Mouse (Mus musculus) kidney, postnatal 10 days (tissue): ENCODE results near the gene Heg1.

ENCODE experiments used
- DNase-seq: peaks from one replicate; pipeline ENCODE4 v3.0.0; 2021; ENCODE audit warnings: mixed read lengths

Gene Heg1

DNA sequence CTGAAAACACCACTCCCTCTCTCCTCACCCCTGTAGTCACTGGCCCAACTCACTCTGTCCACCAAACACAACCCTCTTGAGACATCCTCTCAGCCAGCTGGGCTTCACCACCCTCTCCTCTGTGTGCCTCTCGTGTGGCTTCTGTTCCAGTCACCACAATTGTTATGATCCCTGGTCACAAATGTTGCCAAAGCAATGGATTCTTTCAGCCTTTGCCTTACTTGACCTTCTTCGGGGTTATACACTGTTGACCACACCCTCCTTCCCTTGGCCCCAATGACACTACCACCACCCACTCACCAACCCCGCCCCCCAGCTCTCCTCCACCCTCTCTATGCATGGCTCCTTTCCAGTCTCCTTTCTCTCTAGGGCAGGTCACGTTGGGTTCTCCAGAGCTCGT is 6.3 kb upstream of the Heg1 start:
- DNase-seq: no peak

DNA sequence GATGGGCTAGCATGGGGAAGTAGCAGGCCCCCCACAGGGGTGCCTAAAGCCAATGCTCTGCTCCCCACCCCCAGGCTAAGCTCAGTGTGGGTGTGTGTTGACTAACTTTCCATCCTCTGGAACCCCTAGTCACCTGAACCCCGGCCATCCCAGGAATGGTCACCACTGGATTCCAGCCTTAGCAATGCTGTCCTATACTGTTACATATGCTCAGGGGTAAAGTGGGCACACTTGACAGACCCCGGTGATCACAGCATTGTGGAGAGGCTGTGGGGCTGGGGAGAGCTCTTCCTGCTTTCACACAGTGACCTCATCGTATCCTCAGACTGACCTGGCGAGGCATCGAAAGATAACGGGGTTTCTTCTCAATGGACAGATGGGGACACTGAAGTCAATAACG is 3.9 kb upstream of the Heg1 start:
- DNase-seq: no peak

DNA sequence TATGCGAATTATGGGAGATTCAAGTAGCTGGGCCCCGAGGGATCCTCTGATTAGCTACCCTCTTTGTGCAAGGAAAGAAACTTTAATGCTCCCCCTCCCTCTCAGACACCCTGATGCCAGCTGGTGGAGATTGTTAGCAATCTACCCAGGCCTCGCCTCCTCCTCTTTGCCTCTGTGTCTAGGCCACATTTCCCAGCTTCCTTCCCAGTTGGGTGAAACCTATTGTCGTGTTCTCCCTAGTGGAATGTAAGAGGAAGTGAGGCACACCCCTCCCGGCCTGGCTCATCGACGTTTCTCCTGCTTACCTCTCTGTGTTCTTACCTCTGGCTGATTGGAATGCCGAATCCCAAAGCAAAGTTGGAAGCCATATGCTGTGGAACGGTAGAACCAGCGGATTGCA is 3.4 kb upstream of the Heg1 start:
- DNase-seq: peak; percentile 53

DNA sequence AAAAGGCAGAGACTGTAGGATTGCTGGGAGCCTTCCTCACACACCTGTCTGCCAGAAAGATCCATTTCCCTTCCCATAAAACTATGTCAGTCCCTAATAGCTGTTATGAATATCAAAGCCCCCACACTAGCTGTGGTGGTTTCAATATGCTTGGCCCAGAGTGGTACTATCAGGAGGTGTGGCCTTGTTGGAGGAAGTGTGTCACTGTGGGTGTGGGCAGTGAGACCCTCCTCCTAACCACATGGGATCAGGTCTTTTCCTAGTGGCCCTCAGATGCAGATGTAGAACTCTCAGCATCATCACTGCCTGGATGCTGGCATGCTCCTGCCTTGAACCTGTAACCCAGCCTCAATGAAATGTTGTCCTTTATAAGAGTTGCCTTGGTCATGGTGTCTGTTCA is 2.5 kb upstream of the Heg1 start:
- no peak for DNase-seq

DNA sequence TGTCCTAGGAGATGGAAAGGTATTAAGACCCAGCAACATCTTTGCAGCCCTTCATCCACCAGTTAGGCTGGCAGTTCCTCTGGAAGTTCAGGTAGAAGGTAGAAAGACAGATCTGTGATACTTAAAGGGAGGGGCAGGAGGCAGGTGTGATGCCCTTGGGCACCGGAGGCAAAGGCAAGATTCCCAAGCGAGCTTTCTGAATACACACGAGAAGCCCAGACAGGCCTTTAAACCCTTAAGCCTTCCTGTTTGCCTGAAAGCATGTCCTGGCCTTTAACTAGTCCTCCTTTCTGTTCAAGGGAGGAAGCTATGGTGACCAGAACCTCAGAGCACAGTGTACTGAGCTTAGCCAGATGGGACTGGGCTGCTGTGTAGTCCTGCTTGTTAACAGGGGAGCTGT is 1.5 kb upstream of the Heg1 start:
- DNase-seq: no peak

DNA sequence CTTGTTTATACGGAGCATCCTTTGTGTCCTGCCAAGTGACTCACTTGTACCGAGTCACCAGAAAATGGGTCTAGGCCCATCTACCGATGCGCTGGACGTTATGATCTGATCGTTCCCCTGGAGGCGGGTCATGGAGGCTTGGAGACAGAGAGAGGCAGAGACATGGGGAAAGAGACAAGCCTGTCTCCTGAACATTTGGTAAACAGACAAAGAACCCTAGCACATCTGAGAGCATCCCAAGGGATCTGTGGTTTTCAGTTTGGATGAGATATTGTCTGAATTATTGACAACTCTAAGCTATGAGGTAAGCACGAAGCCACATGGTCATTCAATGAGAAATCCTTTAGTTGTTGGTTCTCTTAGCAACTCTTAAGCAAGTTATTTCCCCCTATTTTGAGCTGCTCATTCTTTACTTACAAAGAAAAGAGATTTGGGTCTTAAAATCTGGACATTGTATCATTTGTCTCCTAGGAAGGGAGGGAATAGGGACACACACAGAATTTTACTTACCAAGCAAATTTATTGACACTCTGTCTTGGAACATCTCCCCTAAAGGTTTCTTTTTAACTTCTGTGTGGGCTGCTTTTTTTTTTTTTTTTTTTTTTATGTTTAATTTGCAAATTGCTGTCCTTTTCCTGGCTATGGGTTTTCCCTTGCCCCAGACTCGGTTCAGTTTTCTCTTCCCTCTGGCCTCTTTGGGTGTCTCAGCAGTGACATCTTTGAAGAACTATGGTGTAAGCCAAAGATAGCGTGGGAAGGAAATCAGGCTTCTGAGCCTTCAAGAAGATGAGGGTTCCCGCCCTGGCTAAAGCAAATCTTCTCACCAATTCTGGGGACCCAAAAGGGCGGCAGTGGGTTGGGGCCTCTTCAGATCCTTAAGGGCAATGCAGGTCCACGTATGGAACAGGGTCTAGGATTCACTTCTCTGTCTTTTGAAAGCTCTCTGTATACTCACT is 686 bp upstream of the Heg1 start:
- no peak for DNase-seq

DNA sequence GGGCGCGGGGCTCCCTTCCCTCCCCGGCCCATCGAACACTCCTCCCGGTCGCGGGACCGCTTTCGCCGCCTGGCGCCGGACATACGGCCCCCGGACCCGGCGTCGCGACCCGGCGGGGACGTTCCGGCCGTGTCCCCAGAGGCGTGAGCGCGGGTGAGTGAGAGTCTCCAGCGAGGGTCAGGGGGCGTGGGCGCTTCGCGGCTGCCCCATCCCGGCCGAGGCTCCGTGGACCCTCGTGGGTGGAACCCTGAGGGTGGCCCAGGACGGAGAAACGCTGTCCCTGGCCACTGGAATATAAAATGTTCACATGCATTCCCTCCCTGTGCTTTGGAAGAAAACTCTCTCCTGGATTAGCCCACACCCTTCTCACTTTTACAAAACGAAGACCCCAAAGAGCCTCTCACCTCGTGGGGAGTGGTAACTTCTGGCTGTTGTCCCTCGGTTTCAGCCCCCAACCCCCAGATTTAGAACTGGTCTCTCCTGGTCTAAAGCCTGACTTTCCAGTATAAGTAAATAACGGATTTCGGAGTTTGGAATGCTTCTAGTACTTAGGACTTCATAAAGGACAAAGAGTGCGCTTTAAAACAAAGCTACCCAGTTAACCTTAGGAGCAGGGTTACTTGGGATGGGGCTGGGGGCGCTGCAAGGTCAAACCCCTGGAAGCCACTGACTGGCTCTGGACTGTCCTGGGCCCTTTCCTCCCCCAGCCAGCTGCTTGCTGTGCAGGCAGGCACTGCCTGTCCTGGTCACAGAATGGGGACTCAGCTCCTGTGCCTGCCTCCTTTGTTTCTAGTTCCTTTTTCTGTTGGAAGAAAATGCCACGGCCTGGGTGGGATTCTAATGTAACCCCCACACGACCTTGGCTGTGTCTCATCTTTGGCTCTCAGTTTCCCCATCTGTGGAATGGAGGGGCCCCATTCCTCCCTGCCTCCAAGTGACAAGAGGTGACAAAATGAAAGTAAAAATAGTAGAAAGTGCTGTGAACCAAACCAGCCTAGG is 832 bp downstream of the Heg1 start:
- DNase-seq: peak; percentile 56

DNA sequence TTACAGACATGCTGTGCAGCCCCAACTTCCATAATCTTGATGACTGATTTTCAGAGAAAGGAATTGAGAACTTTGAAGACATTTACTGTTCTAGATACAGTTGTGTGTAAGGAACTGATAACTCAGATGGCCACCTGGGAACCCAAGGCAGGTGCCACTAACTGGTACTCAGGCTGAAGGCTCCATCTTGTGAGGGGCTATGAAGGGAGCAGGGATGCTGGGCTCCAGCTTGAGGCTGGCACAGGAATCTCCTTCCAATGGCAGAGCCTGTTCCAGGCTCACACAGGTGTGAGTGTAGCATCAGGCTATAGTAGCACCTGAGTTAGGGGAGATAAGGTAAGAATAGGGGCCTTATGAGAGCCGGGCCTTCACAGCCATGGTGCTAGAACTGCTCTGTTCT is 1.9 kb downstream of the Heg1 start:
- no peak for DNase-seq

DNA sequence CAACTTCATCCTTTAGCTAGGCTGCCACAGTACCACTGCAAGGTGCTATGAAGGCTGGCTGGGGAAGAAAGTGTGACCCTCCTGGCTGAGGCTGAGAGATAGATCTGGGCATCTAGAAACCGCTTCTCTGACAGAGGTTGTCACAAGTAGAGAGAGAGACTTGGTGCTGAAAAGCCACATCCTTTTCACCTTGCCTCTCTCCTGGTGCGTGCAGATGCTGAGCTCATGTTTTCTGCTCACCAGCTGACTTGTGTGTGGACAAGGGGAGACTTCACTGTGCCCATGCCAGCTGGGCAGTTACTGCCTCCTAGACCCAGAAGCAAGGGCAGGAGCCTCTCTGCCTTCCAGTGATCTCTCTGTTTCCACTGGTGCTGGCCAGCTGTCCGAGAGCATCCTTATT is 3.6 kb downstream of the Heg1 start:
- DNase-seq: no peak

DNA sequence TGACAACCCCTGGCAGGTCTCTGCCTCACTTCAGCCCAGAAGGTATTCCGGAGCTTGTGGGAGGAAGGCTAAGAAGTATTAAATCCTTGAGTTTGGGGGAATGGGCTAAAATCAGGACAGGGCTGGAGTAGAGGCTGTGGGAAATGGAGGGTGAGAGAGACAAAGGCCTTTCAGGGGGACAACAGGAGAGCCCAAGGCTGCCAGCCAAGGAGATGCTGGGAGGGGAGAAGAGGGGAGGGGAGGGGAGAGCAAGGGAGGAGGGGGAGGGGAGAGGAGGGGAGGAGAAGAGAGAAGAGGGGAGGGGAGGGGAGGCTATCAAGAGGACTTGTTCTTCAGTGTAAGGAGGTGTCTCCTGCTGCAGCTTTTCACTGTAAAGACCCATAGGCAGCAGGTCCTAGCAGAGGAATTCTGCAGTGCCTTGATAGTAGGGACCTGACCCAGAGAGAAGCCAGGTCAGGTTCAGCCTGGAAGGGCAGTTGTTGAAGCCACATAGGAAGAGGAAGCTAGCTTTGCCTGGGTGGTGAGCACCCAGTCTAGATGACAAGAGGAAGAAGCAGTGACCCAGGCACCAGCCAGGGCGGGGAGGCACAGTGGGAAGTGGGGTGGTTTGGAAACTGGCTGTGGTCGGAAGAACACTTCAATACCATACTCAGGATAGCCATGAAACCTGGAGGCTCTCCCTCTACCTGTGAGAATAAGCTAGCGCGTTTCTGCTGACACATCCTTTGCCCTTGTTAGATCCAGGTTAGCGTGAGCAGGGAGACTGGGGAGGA is 7.0 kb downstream of the Heg1 start:
- no peak for DNase-seq

DNA sequence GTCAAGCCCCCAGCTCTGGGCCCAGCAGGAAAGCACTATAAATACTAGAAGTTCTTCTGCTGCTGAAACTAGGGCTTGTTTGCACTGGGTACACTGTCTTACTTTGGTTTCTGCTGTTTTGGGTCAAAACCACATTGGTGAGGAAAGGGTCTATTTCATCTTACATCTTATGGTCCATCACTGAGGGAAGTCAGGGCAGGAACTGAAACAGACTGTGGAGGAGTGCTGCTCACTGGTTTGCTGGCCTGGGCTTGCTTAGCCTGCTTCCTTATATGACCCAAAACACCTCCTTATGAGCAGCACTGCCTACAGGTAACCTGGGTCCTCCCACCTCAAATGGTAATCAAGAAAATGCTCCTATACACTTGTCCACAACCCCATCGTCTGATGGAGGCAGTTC is 9.4 kb downstream of the Heg1 start:
- no peak for DNase-seq

DNA sequence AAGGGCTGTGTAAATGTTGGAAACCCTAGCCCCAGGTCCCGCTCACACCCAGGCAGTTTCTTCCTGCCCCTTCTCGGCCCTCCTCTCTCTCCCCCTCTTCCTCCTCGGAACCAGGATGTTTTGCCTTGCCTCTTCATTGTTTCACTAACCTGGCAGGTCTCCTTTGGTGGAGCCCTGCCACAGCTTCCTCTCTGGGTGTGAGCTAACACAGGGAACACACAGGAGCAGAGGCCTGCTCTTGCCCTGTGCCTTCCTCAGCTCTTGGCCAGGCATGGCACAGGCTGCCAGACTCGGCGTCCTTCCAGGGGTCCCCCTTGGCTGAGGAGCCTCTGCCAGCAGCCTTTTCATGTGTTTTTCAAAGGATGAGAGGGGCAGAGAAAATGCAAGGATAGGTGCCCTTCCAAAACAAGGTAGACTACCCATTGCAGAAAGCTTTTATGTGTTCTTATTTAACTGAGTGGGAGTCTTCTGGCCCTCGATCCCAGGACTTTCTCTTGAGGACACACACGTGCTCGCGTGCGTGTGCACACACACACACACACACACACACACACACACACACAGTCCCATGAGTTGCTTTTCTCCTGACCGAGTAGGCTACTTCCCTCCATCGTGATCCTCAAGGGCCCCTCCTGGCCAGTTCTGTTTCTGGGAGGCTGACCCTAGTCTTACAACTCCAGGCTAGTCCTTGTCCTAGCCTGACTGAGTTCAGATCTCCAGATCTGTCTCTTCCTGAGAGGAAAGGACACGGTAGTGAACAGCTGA is 12.8 kb downstream of the Heg1 start:
- DNase-seq: peak; percentile 57

DNA sequence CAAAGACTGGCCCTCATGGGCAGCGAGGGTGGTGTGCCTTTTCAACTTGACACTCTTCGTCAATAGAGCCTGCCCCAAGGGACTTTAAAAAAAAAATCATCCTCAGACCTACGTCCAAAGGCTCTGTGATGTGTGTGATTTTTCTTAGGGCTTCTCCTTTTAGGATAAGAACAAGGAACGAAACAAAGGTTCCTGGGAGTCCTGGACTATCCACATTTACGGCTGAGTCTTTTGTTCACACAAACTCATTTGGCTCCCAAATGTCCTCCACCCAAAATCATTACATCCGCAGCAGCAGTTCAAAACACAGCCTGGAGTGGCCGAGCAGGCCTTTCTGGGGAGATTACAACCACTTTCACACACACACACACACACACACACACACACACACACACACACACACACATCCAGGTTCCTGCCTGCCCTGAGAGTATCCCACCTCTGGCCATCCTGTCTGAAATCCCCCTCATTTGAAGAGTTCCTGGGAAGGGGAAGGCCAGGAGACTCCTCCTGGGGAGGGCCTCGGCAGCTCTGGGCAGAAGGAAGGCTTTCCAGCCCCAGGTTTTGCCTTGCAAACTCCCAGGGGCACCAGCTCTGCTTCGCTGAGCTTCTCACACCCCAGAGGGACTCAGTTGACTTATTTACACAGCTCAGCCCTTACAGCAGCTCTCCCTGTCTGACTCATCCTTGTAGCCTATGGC is 13.6 kb downstream of the Heg1 start:
- peak; percentile 44 for DNase-seq

DNA sequence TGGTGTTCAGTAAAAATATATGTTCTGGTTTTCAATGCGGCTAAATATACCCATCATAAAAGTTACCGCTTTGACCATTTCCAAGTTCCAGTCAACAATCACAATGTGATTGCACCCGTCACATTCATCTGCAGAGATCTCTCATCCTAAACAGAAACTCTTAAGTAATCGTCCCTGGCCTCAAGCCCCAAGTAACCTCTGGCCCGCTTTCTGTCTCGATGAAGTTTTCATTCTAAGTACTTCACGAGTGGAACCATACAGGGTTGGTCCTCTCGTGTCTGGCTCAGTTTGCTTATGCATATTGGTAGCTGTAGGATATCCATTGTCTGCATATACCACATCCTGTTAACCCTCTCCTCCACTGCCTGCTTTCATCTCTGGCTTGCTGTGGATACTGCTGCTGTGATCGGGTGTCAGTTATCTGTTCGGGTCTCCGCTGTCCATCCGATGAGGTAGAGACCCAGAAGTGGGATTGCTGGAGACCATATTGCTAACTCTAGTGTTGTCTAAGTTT is 14.2 kb downstream of the Heg1 start:
- no peak for DNase-seq

DNA sequence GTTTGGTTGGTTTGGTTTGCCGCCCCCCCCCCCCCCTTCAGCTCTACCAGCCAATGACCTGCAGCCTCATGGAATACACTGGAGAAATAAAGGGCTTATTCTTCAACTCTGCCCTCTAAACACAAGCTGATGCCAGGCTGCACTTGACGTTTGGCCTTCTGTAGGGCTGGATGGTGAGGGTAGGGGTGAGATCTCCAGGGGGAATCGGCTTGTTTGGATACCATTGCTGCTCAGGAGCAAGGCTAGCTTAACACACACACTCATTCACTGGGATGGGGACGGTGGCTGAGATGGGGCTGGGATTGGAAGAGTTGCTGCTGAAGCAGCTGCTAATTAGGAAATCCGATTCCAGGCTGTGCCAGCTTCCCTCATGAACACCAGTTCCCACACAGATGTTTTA is 16.4 kb downstream of the Heg1 start:
- DNase-seq: no peak

DNA sequence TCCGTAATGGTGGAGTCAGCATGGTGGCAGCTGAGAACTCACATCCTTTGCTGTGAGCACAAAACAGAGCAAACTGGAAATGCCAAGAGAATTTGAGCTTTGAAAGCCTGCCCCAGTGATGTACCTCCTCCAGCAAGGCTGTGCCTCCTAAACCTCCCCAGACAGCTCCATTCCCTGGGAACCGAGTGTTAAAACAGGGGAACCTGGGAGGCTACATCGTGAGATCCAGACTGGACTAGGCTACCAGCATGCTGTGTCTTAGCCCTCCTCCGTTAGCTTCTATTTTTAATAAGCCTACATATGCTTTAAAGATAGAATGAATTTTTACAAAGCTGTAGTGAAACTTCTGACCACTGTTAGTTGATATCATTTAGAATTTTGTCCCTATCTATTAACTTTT is 17.7 kb downstream of the Heg1 start:
- DNase-seq: no peak

DNA sequence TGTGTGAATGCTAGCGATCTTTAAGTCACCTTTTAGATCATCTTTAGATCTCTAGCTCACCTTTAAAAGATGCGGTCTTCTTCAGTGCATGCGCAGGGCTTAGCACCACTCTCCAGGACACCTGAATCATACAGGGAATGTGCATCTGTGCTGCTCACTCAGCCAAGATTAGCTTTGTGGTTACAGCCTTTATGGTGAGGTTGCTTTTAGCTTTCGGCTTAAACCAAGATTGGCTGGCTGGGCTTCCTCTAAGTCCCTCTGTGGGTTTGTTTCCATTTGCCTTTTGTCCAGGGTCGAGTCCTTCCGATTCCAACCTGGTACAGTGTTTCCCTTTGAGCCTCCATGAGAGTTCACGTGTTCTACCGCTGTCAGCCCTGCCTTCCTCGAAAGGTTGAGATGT is 20.1 kb downstream of the Heg1 start:
- no peak for DNase-seq

DNA sequence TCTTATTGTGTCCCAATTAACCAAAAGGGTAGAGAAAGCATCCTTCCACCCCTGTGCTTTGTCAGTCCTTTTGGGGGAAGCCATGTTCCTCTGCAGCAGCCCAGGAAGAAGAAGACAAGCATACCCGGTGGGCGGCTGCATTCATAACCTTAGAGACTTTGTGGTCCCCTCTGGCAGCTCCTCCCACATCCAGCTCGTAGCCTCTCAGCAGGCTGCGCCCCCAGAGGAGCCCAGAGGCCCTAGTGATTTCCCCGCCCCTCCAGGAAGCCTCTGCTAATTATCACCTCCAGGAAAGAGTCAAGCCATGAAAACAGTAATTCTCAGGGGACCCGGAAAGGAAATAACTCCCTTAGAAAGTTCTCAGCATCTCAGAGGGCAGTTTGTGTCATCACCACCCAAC is 21.1 kb downstream of the Heg1 start:
- DNase-seq: peak; percentile 52

DNA sequence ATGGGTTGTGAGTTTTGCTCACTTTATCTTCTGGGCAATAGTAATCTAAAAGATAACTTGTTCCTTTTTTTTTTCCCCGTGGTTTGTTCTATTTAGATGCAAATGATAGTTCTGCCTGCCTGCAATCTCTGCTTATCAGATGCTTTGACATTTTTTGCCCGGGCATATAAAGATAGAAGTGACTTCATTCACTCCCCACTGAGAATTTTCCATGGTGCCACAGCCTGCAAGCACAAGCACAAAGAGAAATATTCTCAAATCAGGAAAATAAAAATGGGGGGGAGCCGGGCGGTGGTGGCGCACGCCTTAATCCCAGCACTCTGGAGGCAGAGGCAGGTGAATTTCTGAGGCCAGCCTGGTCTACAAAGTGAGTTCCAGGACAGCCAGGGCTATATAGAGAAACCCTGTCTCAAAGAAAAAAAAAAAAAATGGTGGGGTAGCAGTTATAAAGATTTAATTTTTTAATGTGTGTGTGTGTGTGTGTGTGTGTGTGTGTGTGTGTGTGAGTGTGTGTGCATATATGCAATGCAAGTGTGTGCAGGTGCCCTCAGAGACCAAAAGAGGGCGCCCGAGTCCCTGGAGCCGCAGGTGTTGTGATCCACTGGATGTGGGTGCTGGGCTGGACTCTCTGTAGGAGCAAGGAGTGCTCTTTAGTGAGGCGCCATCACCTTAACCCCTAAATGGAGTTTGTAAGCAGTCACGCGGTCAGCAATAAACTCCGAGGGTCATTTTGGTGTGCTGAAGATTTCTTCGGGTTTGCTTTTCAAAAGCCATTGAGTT is 22.1 kb downstream of the Heg1 start:
- no peak for DNase-seq

DNA sequence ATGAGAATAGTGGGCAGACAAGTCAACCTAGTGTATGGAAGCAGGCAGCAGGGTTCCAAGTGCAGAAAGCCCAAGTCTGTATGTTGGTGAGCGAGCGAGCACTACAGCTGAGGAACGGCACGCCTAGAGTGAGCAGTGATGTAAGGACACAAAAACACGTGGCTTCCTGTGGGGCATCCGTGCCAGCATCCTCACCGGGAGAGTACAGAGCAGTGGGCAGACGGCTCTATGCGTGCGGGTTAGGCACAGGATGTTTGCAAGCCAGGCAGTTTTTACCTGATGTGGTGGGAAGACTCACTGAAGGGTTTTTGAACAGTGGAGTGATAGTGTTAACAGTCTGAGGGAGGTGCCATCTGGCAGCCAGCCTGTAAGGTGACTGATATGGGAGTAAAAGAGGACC is 23.9 kb downstream of the Heg1 start:
- no peak for DNase-seq
